Mouse (Mus musculus): ENCODE data around the gene Nup98. TPM values are rescaled to one million over a fixed set of nuclear protein-coding genes. Genes with fewer than 3 reads are reported as not detected.

Nup98 gene
- total RNA-seq (2023): 69.7 and 84.9 TPM in 2 replicates

DNA sequence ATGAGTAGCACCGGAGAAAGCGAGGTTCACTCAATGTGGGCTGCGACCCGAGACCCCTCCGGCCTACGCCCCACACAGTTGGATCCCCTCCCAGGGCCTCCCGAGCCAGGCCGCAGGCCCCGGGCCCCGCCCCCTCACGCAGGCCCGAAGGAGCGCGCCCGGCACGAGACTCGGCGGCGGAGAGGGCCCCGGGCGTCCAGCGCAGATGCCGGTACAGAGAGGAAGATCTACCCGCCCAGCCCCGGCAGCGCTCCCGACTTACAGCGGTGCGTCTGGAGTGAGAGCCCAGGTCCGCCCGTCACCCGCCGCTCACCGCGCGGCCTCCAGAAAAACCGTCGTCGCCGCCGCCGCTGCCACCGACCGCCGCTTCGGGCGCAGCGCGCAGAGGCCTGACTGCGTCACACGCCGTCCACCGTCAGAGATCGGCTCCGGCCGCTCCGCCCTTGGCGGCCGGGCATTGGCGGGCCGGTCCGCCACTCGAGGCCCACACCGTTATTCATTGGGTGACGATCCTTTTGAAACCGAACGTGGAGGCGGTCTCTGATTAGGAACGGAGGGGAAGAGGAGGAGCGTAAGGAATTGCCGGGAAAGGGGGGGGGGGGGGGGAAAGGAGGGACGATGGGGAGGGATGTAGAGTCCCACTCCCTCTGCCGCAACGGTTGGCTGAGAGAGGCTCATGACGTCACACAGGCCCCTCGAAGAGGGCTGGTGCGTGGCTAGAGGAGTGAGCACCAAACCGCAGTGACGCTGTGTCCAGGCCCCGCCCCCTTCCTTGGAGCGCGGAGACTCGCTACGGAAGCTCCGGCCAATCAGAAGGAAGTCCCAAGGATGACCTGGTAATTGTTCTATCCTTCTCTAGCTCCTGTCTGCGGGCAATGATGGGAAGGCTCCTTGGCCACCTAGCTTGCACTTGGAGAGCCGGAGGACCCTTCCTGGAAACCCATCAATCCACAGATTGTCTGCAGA is at the start of gene Nup98, which contains the start of gene Pgap2:
Gene Nup98 (minus strand): TSS at position 421 of the 966 bp plus-strand sequence.
Gene Pgap2 (plus strand): TSS at position 453 of the 966 bp plus-strand sequence.

DNA sequence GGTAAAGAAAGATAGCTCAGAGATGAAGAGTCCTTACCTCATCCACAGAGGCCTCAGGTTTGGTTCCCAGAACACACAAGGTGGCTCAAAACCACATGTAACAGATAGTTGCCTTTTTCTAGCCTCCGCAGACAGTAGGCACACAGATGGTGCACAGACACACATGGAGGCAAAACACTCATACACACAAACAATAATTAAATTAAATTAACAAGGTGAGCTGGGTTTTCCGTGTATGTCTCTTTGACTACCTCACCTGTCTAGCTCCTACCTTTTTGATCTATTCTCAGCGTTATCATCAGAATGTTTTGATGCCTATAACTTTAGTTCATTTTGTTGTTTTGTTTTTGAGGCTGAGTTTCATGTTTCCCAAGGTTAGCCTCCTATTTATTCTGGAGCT is 46.0 kb upstream of the Nup98 start, which contains the start of gene Rhog:
Gene Rhog (minus strand): TSS at position 101 of the 400 bp plus-strand sequence.

DNA sequence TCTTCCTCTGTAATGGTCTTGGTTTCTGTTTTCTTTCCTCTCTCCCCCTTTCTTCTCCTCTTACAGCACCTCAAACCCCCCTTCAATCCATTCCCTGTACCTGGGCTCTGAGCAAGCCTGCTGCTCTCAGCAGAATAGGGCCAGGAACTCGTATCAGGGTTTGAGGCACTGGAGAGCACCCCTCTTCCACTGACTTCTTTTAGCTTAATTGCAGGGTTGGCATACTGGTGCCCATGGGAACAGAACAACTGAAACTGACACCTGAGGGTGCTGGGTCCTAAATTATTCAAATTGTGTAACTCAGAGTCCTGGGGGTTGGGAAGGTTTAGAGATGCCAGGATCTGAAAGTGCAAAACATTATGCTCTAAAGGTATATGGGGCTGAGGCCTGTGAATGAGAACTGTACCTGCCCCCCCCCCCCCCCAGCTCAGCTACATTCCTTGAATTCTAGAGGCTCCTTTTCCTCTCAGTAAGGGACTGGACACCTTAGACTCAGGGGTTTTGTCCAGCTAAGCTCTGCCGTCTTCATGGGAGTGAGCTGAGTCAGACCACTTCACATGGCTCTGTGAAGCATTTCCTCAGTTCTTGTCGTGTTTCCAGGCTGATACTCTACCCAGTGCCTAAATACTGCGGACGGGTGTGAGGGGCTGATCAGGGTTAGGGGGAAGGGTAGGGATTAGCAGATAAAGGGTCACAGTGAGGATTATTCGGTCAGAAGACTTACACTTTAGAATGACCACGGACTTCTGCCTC is 93.2 kb downstream of the Nup98 start, which contains the start of gene Chrna10:
Gene Chrna10 (minus strand): TSS at position 250 of the 753 bp plus-strand sequence.

DNA sequence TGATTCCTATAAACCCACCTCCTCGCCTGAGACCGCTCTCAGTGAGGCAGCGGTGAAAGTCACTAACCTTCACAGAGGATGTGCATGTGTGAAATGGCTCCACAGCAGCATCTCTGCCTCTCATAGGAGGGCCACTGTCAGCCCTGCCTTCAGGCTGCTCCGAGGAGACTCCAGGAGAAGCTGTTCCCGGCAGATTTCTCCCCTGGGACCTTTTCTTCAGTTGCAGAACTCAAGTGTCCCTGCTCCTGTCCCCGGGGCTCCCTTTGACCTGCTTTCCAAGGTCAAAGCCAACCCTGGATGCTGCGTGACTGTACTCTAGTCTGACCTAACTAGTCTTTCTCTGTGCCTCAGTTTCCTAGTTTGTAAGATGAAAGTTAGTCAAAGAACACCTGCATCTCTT is 100.8 kb downstream of the Nup98 start, which contains the start of gene Art5:
Gene Art5 (minus strand): TSS at position 319 of the 400 bp plus-strand sequence.

DNA sequence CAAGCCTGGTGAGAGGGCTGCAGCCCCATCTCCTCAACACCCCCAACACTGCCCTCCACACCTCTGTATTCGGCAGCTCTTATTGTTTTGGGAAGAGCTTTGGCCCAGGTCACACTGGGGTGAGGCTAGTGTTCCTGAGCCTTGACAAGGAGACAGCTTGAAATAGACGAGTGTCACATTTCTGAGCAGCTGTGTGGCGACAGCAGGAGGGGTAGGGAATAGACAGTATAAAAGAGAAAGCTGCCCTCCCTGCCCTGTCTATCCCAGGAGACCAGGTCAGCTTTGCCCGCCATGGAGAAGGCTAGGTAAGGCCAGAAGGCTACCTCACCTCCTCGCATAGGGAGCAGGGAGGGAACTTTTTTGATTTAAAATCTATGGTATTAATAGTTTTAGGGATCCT is 108.5 kb downstream of the Nup98 start, which contains the start of gene Art1:
Gene Art1 (plus strand): TSS at position 257 of the 400 bp plus-strand sequence.

DNA sequence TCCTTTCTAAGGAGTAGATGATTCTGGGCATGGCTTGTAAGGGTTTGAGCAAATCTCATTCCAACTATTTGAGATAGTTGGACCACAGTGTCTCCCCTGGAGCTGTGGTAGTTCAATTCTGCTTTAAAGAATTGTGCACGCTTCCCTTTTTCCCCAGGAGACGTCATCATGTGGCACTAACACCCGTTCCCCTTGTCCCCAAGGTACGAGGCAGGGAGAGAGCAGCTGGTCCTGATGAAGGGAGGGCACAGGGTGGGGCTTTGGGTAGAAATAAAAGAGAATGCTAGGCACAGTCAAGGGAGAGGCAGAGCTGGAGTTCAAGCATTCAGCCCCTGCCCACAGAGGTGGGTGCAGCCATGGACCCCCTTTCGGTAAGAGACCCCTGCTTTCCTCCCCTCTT is 127.2 kb downstream of the Nup98 start, which contains the start of gene Trpc2:
Gene Trpc2 (plus strand): TSS at position 301 of the 400 bp plus-strand sequence.

Other genes starting within 250 kb of the Nup98 start
- gene Il18bp, start 191.5 kb downstream of the Nup98 start, total RNA-seq (2023): 28.7 and 30.3 TPM in 2 replicates
- 12.0 and 16.0 TPM in 2 replicates for gene Rnf121, start 144.7 kb downstream of the Nup98 start, total RNA-seq (2023)
- gene Xndc1, start 144.7 kb downstream of the Nup98 start, total RNA-seq (2023): 6.9 and 8.8 TPM in 2 replicates
- gene Xntrpc, start 144.5 kb downstream of the Nup98 start, total RNA-seq (2023): 0.54 and 1.1 TPM in 2 replicates
- gene Trpc2, start 127.1 kb downstream of the Nup98 start, total RNA-seq (2023): 0.22 and 0.45 TPM in 2 replicates
- not detected in 2 replicates for gene Art1, start 108.4 kb downstream of the Nup98 start, total RNA-seq (2023)
- gene Art5, start 100.7 kb downstream of the Nup98 start, total RNA-seq (2023): not detected in 2 replicates
- 0.16 TPM in 1 of 2 replicates, not detected in the other for gene Chrna10, start 93.3 kb downstream of the Nup98 start, total RNA-seq (2023)
- 34.8 and 40.8 TPM in 2 replicates for gene Pgap2, start within 50 bp of the Nup98 start, total RNA-seq (2023)
- gene Rhog, start 45.9 kb upstream of the Nup98 start, total RNA-seq (2023): 459 and 512 TPM in 2 replicates
- 90.5 and 118 TPM in 2 replicates for gene Stim1, start 57.6 kb upstream of the Nup98 start, total RNA-seq (2023)
- gene Rrm1, start 231.5 kb upstream of the Nup98 start, total RNA-seq (2023): 66.2 and 90.8 TPM in 2 replicates